Mouse (Mus musculus) gastrocnemius, postnatal 36 days (tissue): ENCODE data around the gene Npas3. TPM values are rescaled to one million over a fixed set of nuclear protein-coding genes. Genes with fewer than 3 reads are reported as not detected.

Source experiments
- DNase-seq, 2 experiments: peaks; one replicate each; pipeline ENCODE4 v3.0.0; 2022
- intact Hi-C: fragments of 180-260 bp; cut with DNase I; formaldehyde crosslinking; loops from one replicate; pipeline ENCODE4 v1.15.1; 2025
- total RNA-seq, 2 experiments: library from RNA; stranded (reverse); gene quantifications; 2 replicates each; pipeline ENCODE4 v1.2.3; 2021

Gene Npas3
- total RNA-seq, 2 experiments from 2014 or later = 0.15 to 0.20 TPM

- no peak for DNase-seq
- intact Hi-C loops = no loop called here
These were observed 715.1 kb downstream of the Npas3 start for GRCm38 (mm10) chr12:53963534-53963933.

- intact Hi-C loops = no loop called here
- DNase-seq = no peak
These were observed 721.1 kb downstream of the Npas3 start for GRCm38 (mm10) chr12:53969378-53970174.

GRCm38 (mm10) chr12:53970721-53971120, 722.2 kb downstream of the Npas3 start:
- no peak for DNase-seq
- intact Hi-C loops = no loop called here

- intact Hi-C loops = no loop called here
- DNase-seq = no peak
These were observed 724.9 kb downstream of the Npas3 start for GRCm38 (mm10) chr12:53973414-53973813.

GRCm38 (mm10) chr12:53981575-53982507, 733.4 kb downstream of the Npas3 start:
- intact Hi-C loops = no loop called here
- DNase-seq = no peak

GRCm38 (mm10) chr12:53983946-53984345, 735.5 kb downstream of the Npas3 start:
- DNase-seq = no peak
- intact Hi-C loops = no loop called here

- no peak for DNase-seq
- intact Hi-C loops = no loop called here
These were observed 737.7 kb downstream of the Npas3 start for GRCm38 (mm10) chr12:53985851-53986842.

- no peak for DNase-seq
- intact Hi-C loops = no loop called here
These were observed 743.9 kb downstream of the Npas3 start for GRCm38 (mm10) chr12:53992411-53992810.

- intact Hi-C loops = no loop called here
- DNase-seq = no peak
These were observed 747.2 kb downstream of the Npas3 start for GRCm38 (mm10) chr12:53995710-53996109.

- DNase-seq = no peak
- intact Hi-C loops = no loop called here
These were observed 748.7 kb downstream of the Npas3 start for GRCm38 (mm10) chr12:53997141-53997540.

- intact Hi-C loops = no loop called here
- no peak for DNase-seq
These were observed 751.5 kb downstream of the Npas3 start for GRCm38 (mm10) chr12:53999647-54000637.

GRCm38 (mm10) chr12:54002496-54002895, 754.0 kb downstream of the Npas3 start:
- intact Hi-C loops = no loop called here
- DNase-seq = no peak

- no peak for DNase-seq
- intact Hi-C loops = no loop called here
These were observed 756.1 kb downstream of the Npas3 start for GRCm38 (mm10) chr12:54004606-54005005.

GRCm38 (mm10) chr12:54005546-54005945, 757.1 kb downstream of the Npas3 start:
- DNase-seq = no peak
- intact Hi-C loops = no loop called here

GRCm38 (mm10) chr12:54015304-54015703, 766.8 kb downstream of the Npas3 start:
- intact Hi-C loops = no loop called here
- no peak for DNase-seq

- intact Hi-C loops = no loop called here
- no peak for DNase-seq
These were observed 769.5 kb downstream of the Npas3 start for GRCm38 (mm10) chr12:54017949-54018348.

- DNase-seq = no peak
- intact Hi-C loops = no loop called here
These were observed 771.5 kb downstream of the Npas3 start for GRCm38 (mm10) chr12:54019979-54020378.

GRCm38 (mm10) chr12:54034666-54035346, 786.3 kb downstream of the Npas3 start:
- no peak for DNase-seq
- intact Hi-C loops = no loop called here
